Mouse (Mus musculus): Measurements from ENCODE around the gene Tmem235. TPM values are rescaled to one million over a fixed set of nuclear protein-coding genes. Genes with fewer than 3 reads are reported as not detected.

Tmem235 gene
- polyA plus RNA-seq, 1 experiment from 2014 or later = not detected

GRCm38 (mm10) chr11:117888168-117888852 is 27.8 kb downstream of the Tmem235 start:
- Histone ChIP-seq H3K27ac (replicated peaks; ENCODE audit: low read depth, low read length) (no peak overlapping the region; the same call in 1 of the 2 replicates), H3K4me3 (replicated peaks; ENCODE audit: low read depth, low read length) (no peak overlapping the region), H3K9ac (replicated peaks; ENCODE audit: low read length) (peak overlapping the region; percentile 45), H3K36me3 (ENCODE audit: control insufficient read depth, insufficient read depth, low read length) (no peaks in the 10 kb centered on the region), H3K4me2 (ENCODE audit: low read length) (peak overlapping the region; percentile 50), H3K9me3 (ENCODE audit: control insufficient read depth, low read length) (no peaks in the 10 kb centered on the region), H3K27me3 (ENCODE audit: control insufficient read depth, insufficient read depth, low read length) (no peaks in the 10 kb centered on the region), H3K4me1 (ENCODE audit: control insufficient read depth, insufficient read depth, low read length) (peaks cover 33% of the 10 kb centered on the region)
- 23% methylated on average over 20 of the region's 20 CpGs for WGBS
- ATAC-seq (ENCODE audit: low FRiP score, low TSS enrichment) (no peak), DNase-seq (no peak)

- Histone ChIP-seq H3K36me3 (ENCODE audit: control insufficient read depth, insufficient read depth, low read length) (no peaks in the 10 kb centered on the region), H3K27me3 (ENCODE audit: control insufficient read depth, insufficient read depth, low read length) (no peaks in the 10 kb centered on the region), H3K4me2 (ENCODE audit: low read length) (peak overlapping the region; percentile 50), H3K9me3 (ENCODE audit: control insufficient read depth, low read length) (no peaks in the 10 kb centered on the region), H3K9ac (replicated peaks; ENCODE audit: low read length) (peak overlapping the region; percentile 45), H3K4me1 (ENCODE audit: control insufficient read depth, insufficient read depth, low read length) (peaks cover 33% of the 10 kb centered on the region), H3K27ac (replicated peaks; ENCODE audit: low read depth, low read length) (peak overlapping the region; percentile 49), H3K4me3 (replicated peaks; ENCODE audit: low read depth, low read length) (peak overlapping the region; percentile 19; the same call in 1 of the 2 replicates)
- DNase-seq (peak; percentile 67), ATAC-seq (ENCODE audit: low FRiP score, low TSS enrichment) (peak; percentile 48; the same call in 1 of the 2 replicates)
- under 1% methylated on average over 33 of the region's 33 CpGs for WGBS
Observed at GRCm38 (mm10) chr11:117888853-117889822, 28.6 kb downstream of the Tmem235 start.

GRCm38 (mm10) chr11:117889887-117890340 is 29.4 kb downstream of the Tmem235 start:
- Histone ChIP-seq H3K27me3 (ENCODE audit: control insufficient read depth, insufficient read depth, low read length) (no peaks in the 10 kb centered on the region), H3K36me3 (ENCODE audit: control insufficient read depth, insufficient read depth, low read length) (no peaks in the 10 kb centered on the region), H3K4me1 (ENCODE audit: control insufficient read depth, insufficient read depth, low read length) (peaks cover 33% of the 10 kb centered on the region), H3K9ac (replicated peaks; ENCODE audit: low read length) (peak overlapping the region; percentile 45; the same call in 1 of the 2 replicates), H3K9me3 (ENCODE audit: control insufficient read depth, low read length) (no peaks in the 10 kb centered on the region), H3K4me3 (replicated peaks; ENCODE audit: low read depth, low read length) (no peak overlapping the region), H3K27ac (replicated peaks; ENCODE audit: low read depth, low read length) (peak overlapping the region; percentile 49), H3K4me2 (ENCODE audit: low read length) (peak overlapping the region; percentile 50)
- DNase-seq = peak; percentile 62
- peak; percentile 51; the same call in 1 of the 2 replicates for ATAC-seq (ENCODE audit: low FRiP score, low TSS enrichment)
- 2% methylated on average over 11 of the region's 11 CpGs for WGBS

- Histone ChIP-seq H3K27me3 (ENCODE audit: control insufficient read depth, insufficient read depth, low read length) (no peaks in the 10 kb centered on the region), H3K9ac (replicated peaks; ENCODE audit: low read length) (peak overlapping the region; percentile 23; the same call in 1 of the 2 replicates), H3K4me2 (ENCODE audit: low read length) (peak overlapping the region; percentile 50; the same call in 1 of the 2 replicates), H3K27ac (replicated peaks; ENCODE audit: low read depth, low read length) (peak overlapping the region; percentile 49), H3K9me3 (ENCODE audit: control insufficient read depth, low read length) (no peaks in the 10 kb centered on the region), H3K36me3 (ENCODE audit: control insufficient read depth, insufficient read depth, low read length) (no peaks in the 10 kb centered on the region), H3K4me1 (ENCODE audit: control insufficient read depth, insufficient read depth, low read length) (peaks cover 33% of the 10 kb centered on the region), H3K4me3 (replicated peaks; ENCODE audit: low read depth, low read length) (no peak overlapping the region)
- peak; percentile 45 for DNase-seq
- 21% methylated on average over 13 of the region's 13 CpGs for WGBS
- 0 out of 2 replicates have a peak, but pooled peaks have one; percentile 46 for ATAC-seq (ENCODE audit: low FRiP score, low TSS enrichment)
Observed at GRCm38 (mm10) chr11:117890519-117891282, 30.1 kb downstream of the Tmem235 start.

- H3K4me2 ChIP-seq (ENCODE audit: low read length) = no peak overlapping the region
- no peak overlapping the region for H3K9ac ChIP-seq (replicated peaks; ENCODE audit: low read length)
- DNase-seq (no peak), ATAC-seq (ENCODE audit: low FRiP score, low TSS enrichment) (no peak)
- H3K4me1 ChIP-seq (ENCODE audit: control insufficient read depth, insufficient read depth, low read length) = peaks cover 33% of the 10 kb centered on the region
- 93% methylated on average over 19 of the region's 19 CpGs for WGBS
- no peak overlapping the region for H3K4me3 ChIP-seq (replicated peaks; ENCODE audit: low read depth, low read length)
- H3K36me3 ChIP-seq (ENCODE audit: control insufficient read depth, insufficient read depth, low read length) = no peaks in the 10 kb centered on the region
- no peaks in the 10 kb centered on the region for H3K27me3 ChIP-seq (ENCODE audit: control insufficient read depth, insufficient read depth, low read length)
- no peaks in the 10 kb centered on the region for H3K9me3 ChIP-seq (ENCODE audit: control insufficient read depth, low read length)
- no peak overlapping the region for H3K27ac ChIP-seq (replicated peaks; ENCODE audit: low read depth, low read length)
Observed at GRCm38 (mm10) chr11:117891581-117892175, 31.1 kb downstream of the Tmem235 start.

GRCm38 (mm10) chr11:117892199-117892598 is 31.6 kb downstream of the Tmem235 start:
- H3K9me3 ChIP-seq (ENCODE audit: control insufficient read depth, low read length) = no peaks in the 10 kb centered on the region
- no peak overlapping the region for H3K4me3 ChIP-seq (replicated peaks; ENCODE audit: low read depth, low read length)
- no peaks in the 10 kb centered on the region for H3K36me3 ChIP-seq (ENCODE audit: control insufficient read depth, insufficient read depth, low read length)
- H3K9ac ChIP-seq (replicated peaks; ENCODE audit: low read length) = no peak overlapping the region
- no peaks in the 10 kb centered on the region for H3K27me3 ChIP-seq (ENCODE audit: control insufficient read depth, insufficient read depth, low read length)
- no peak overlapping the region for H3K4me2 ChIP-seq (ENCODE audit: low read length)
- H3K4me1 ChIP-seq (ENCODE audit: control insufficient read depth, insufficient read depth, low read length) = peaks cover 33% of the 10 kb centered on the region
- DNase-seq (peak; percentile 37), ATAC-seq (ENCODE audit: low FRiP score, low TSS enrichment) (no peak)
- WGBS = 63% methylated on average over 6 of the region's 6 CpGs
- no peak overlapping the region for H3K27ac ChIP-seq (replicated peaks; ENCODE audit: low read depth, low read length)

- no peak overlapping the region for H3K9ac ChIP-seq (replicated peaks; ENCODE audit: low read length)
- no peaks in the 10 kb centered on the region for H3K27me3 ChIP-seq (ENCODE audit: control insufficient read depth, insufficient read depth, low read length)
- DNase-seq (no peak), ATAC-seq (ENCODE audit: low FRiP score, low TSS enrichment) (no peak)
- H3K9me3 ChIP-seq (ENCODE audit: control insufficient read depth, low read length) = no peaks in the 10 kb centered on the region
- no peak overlapping the region for H3K27ac ChIP-seq (replicated peaks; ENCODE audit: low read depth, low read length)
- H3K36me3 ChIP-seq (ENCODE audit: control insufficient read depth, insufficient read depth, low read length) = no peaks in the 10 kb centered on the region
- H3K4me3 ChIP-seq (replicated peaks; ENCODE audit: low read depth, low read length) = no peak overlapping the region
- peaks cover 18% of the 10 kb centered on the region for H3K4me1 ChIP-seq (ENCODE audit: control insufficient read depth, insufficient read depth, low read length)
- WGBS = 71% methylated on average over 10 of the region's 10 CpGs
- no peak overlapping the region for H3K4me2 ChIP-seq (ENCODE audit: low read length)
Observed at GRCm38 (mm10) chr11:117894676-117895075, 34.1 kb downstream of the Tmem235 start.

- H3K36me3 ChIP-seq (ENCODE audit: control insufficient read depth, insufficient read depth, low read length) = no peaks in the 10 kb centered on the region
- ATAC-seq (ENCODE audit: low FRiP score, low TSS enrichment) = no peak
Observed at GRCm38 (mm10) chr11:117896533-117896932, 36.0 kb downstream of the Tmem235 start.

More at GRCm38 (mm10) chr11:117896533-117896932, 36.0 kb downstream of the Tmem235 start:
- H3K9me3 ChIP-seq (ENCODE audit: control insufficient read depth, low read length) = no peaks in the 10 kb centered on the region
- H3K27me3 ChIP-seq (ENCODE audit: control insufficient read depth, insufficient read depth, low read length) = no peaks in the 10 kb centered on the region
- no peak for DNase-seq
- H3K4me1 ChIP-seq (ENCODE audit: control insufficient read depth, insufficient read depth, low read length) = 0 out of 2 replicates have a peak, but pooled peaks cover under 1% of the 10 kb centered on the region
- H3K9ac ChIP-seq (replicated peaks; ENCODE audit: low read length) = no peak overlapping the region
- H3K4me2 ChIP-seq (ENCODE audit: low read length) = no peak overlapping the region
- no peak overlapping the region for H3K27ac ChIP-seq (replicated peaks; ENCODE audit: low read depth, low read length)
- H3K4me3 ChIP-seq (replicated peaks; ENCODE audit: low read depth, low read length) = no peak overlapping the region
- WGBS = 48% methylated on average over 2 of the region's 2 CpGs
